Comparison of ENCODE assay signal across 19 mouse cellular contexts in genomic region chr11:108198592-108198991, GRCm38 (mm10).
DNase-seq lines count a peak whose midpoint lies in the region; ATAC-seq and TF ChIP-seq lines count a peak whose summit lies in the region.
"Had no signal": no experiment of that assay in that cellular context is flagged by ENCODE, and none has a peak within 500 bp of the region (broad histone marks: within the 10 kb centered on the region; RNA-seq: fewer than 3 reads in every experiment).

No protein-coding gene starts in this region.

- TF ChIP-seq POLR2A in kidney, adult 2 months (IDR thresholded peaks at IDR 0.05; ENCODE audit: low read depth, low read length), result no peak

- no peaks in the 10 kb centered on the region for H3K27me3 ChIP-seq in kidney, adult 2 months (replicated peaks; ENCODE audit: control insufficient read depth, insufficient read depth, low read length)
- no peaks in the 10 kb centered on the region for H3K27me3 ChIP-seq in liver, embryonic 16.5 days (ENCODE audit: control insufficient read depth, insufficient read depth, low read depth, low read length)
- no peaks in the 10 kb centered on the region for H3K27me3 ChIP-seq in liver, embryonic 11.5 days (replicated peaks; ENCODE audit: control insufficient read depth, insufficient read depth, low read length)
- H3K27me3 ChIP-seq in stomach, embryonic 16.5 days (ENCODE audit: control insufficient read depth, insufficient read depth, low read length), result no peaks in the 10 kb centered on the region
- no peaks in the 10 kb centered on the region for H3K27me3 ChIP-seq in stomach, postnatal 0 days (ENCODE audit: control insufficient read depth, insufficient read depth, low read length)
- H3K27me3 ChIP-seq in hindbrain, embryonic 11.5 days (ENCODE audit: control insufficient read depth, insufficient read depth, low read length), result 0 out of 2 replicates have a peak, but pooled peaks cover 2% of the 10 kb centered on the region
- H3K27me3 ChIP-seq: forebrain, embryonic 15.5 days; heart, embryonic 13.5 days; hindbrain, embryonic 12.5 days; Patski had no signal

- no peak overlapping the region for H3K9ac ChIP-seq in liver, embryonic 16.5 days (ENCODE audit: low read depth, low read length)
- H3K9ac ChIP-seq in liver, embryonic 11.5 days (ENCODE audit: low read depth, low read length), result no peak overlapping the region
- H3K9ac ChIP-seq in stomach, embryonic 16.5 days (ENCODE audit: low read length), result no peak overlapping the region
- H3K9ac ChIP-seq in stomach, postnatal 0 days (ENCODE audit: low read length), result no peak overlapping the region
- no peak overlapping the region for H3K9ac ChIP-seq in hindbrain, embryonic 11.5 days (ENCODE audit: low read depth, low read length)
- H3K9ac ChIP-seq: forebrain, embryonic 15.5 days; heart, embryonic 13.5 days; hindbrain, embryonic 12.5 days had no signal

- no peak overlapping the region for H3K4me2 ChIP-seq in liver, embryonic 16.5 days (ENCODE audit: low read depth, low read length)
- H3K4me2 ChIP-seq in liver, embryonic 11.5 days, result no peak overlapping the region
- H3K4me2 ChIP-seq in stomach, embryonic 16.5 days (ENCODE audit: low read depth, low read length), result no peak overlapping the region
- no peak overlapping the region for H3K4me2 ChIP-seq in stomach, postnatal 0 days (replicated peaks; ENCODE audit: low read depth)
- H3K4me2 ChIP-seq in hindbrain, embryonic 11.5 days (replicated peaks; ENCODE audit: low read depth, low read length), result no peak overlapping the region
- H3K4me2 ChIP-seq: forebrain, embryonic 15.5 days; heart, embryonic 13.5 days; hindbrain, embryonic 12.5 days had no signal

- no peak for TF ChIP-seq CTCF in kidney, adult 2 months (conservative IDR thresholded peaks at IDR 0.05; ENCODE audit: insufficient read depth, insufficient read length, low read depth, low read length)
- TF ChIP-seq CTCF in stomach, postnatal 0 days (IDR thresholded peaks at IDR 0.05; ENCODE audit: low read depth), result no peak

- H3K9me3 ChIP-seq in liver, embryonic 16.5 days (replicated peaks; ENCODE audit: control insufficient read depth, low read length), result no peaks in the 10 kb centered on the region
- no peaks in the 10 kb centered on the region for H3K9me3 ChIP-seq in liver, embryonic 11.5 days (ENCODE audit: control insufficient read depth, low read length)
- no peaks in the 10 kb centered on the region for H3K9me3 ChIP-seq in stomach, embryonic 16.5 days (replicated peaks; ENCODE audit: control insufficient read depth, low read length)
- H3K9me3 ChIP-seq in stomach, postnatal 0 days (ENCODE audit: control insufficient read depth, low read length), result no peaks in the 10 kb centered on the region
- H3K9me3 ChIP-seq in hindbrain, embryonic 11.5 days (ENCODE audit: control insufficient read depth, low read length), result no peaks in the 10 kb centered on the region
- H3K9me3 ChIP-seq: forebrain, embryonic 15.5 days; heart, embryonic 13.5 days; hindbrain, embryonic 12.5 days had no signal

- no peaks in the 10 kb centered on the region for H3K36me3 ChIP-seq in kidney, adult 2 months (ENCODE audit: control insufficient read depth, insufficient read depth, low read length)
- no peaks in the 10 kb centered on the region for H3K36me3 ChIP-seq in liver, embryonic 16.5 days (ENCODE audit: control insufficient read depth, insufficient read depth)
- H3K36me3 ChIP-seq in liver, embryonic 11.5 days (ENCODE audit: control insufficient read depth, insufficient read depth, low read length), result no peaks in the 10 kb centered on the region
- no peaks in the 10 kb centered on the region for H3K36me3 ChIP-seq in stomach, embryonic 16.5 days (ENCODE audit: control insufficient read depth, insufficient read depth, low read length)
- H3K36me3 ChIP-seq in stomach, postnatal 0 days (ENCODE audit: control insufficient read depth, insufficient read depth, low read length), result no peaks in the 10 kb centered on the region
- H3K36me3 ChIP-seq in hindbrain, embryonic 11.5 days (ENCODE audit: control insufficient read depth, insufficient read depth, low read length), result no peaks in the 10 kb centered on the region
- H3K36me3 ChIP-seq: forebrain, embryonic 15.5 days; heart, embryonic 13.5 days; hindbrain, embryonic 12.5 days had no signal

- H3K27ac ChIP-seq in kidney, adult 2 months (ENCODE audit: insufficient read depth, low read depth, low read length), result no peak overlapping the region
- 0 out of 2 replicates have a peak overlapping the region, but pooled peaks have one; percentile 4 for H3K27ac ChIP-seq in liver, embryonic 16.5 days (ENCODE audit: low read length)
- H3K27ac ChIP-seq in liver, embryonic 11.5 days (ENCODE audit: low read depth, low read length), result no peak overlapping the region
- H3K27ac ChIP-seq in stomach, embryonic 16.5 days (ENCODE audit: low read length), result no peak overlapping the region
- no peak overlapping the region for H3K27ac ChIP-seq in stomach, postnatal 0 days (replicated peaks)
- H3K27ac ChIP-seq in hindbrain, embryonic 11.5 days (ENCODE audit: low read depth, low read length), result no peak overlapping the region
- H3K27ac ChIP-seq: forebrain, embryonic 15.5 days; heart, embryonic 13.5 days; hindbrain, embryonic 12.5 days had no signal

- no peak overlapping the region for H3K4me3 ChIP-seq in kidney, adult 2 months (ENCODE audit: insufficient read depth, low read depth, low read length)
- no peak overlapping the region for H3K4me3 ChIP-seq in liver, embryonic 16.5 days (ENCODE audit: low read depth, low read length)
- H3K4me3 ChIP-seq in liver, embryonic 11.5 days (ENCODE audit: low read depth, low read length), result no peak overlapping the region
- no peak overlapping the region for H3K4me3 ChIP-seq in stomach, embryonic 16.5 days (replicated peaks; ENCODE audit: low read length)
- H3K4me3 ChIP-seq in stomach, postnatal 0 days (ENCODE audit: low read depth, low read length), result no peak overlapping the region
- no peak overlapping the region for H3K4me3 ChIP-seq in hindbrain, embryonic 11.5 days (ENCODE audit: low read depth, low read length)
- H3K4me3 ChIP-seq: forebrain, embryonic 15.5 days; heart, embryonic 13.5 days; hindbrain, embryonic 12.5 days had no signal

- peak; percentile 18 for DNase-seq in kidney, adult 2 months
- DNase-seq in kidney, postnatal 25 days, result no peak
- DNase-seq in liver, embryonic 11.5 days (ENCODE audit: low spot score), result no peak
- no peak for DNase-seq in stomach, postnatal 0 days (ENCODE audit: low spot score)
- DNase-seq in thymus, adult 18-20 months, result no peak
- no peak for DNase-seq in hindbrain, embryonic 11.5 days (ENCODE audit: low spot score)
- DNase-seq: adrenal gland, postnatal 14 days; cerebellum, adult 18-20 months; cerebellum, adult 9-11 months; gastrocnemius, postnatal 36 days; heart, adult 11 months; heart, postnatal 36 days had no signal

- WGBS in kidney, adult 2 months, result 35% methylated on average over 5 of the region's 5 CpGs
- WGBS in liver, embryonic 16.5 days (ENCODE audit: insufficient replicate concordance), result 40% methylated on average over 5 of the region's 5 CpGs
- WGBS in liver, embryonic 11.5 days, result 47% methylated on average over 5 of the region's 5 CpGs
- 47% methylated on average over 5 of the region's 5 CpGs for WGBS in stomach, embryonic 16.5 days
- whole genome bisulfite sequencing in stomach, postnatal 0 days, result 46% methylated on average over 5 of the region's 5 CpGs
- WGBS in hindbrain, embryonic 11.5 days, result 71% methylated on average over 5 of the region's 5 CpGs

- ATAC-seq in liver, embryonic 16.5 days (ENCODE audit: low read depth), result no peak
- no peak for ATAC-seq in liver, embryonic 11.5 days (replicated peaks; ENCODE audit: low FRiP score)
- 0 out of 2 replicates have a peak, but pooled peaks have one; percentile 30 for ATAC-seq in stomach, embryonic 16.5 days (ENCODE audit: insufficient read depth, low FRiP score)
- no peak; the same call in 1 of the 2 replicates for ATAC-seq in stomach, postnatal 0 days (ENCODE audit: low FRiP score, low TSS enrichment)
- no peak for ATAC-seq in hindbrain, embryonic 11.5 days (ENCODE audit: low FRiP score)
- ATAC-seq: activated CD4-positive, CD25-positive, alpha-beta regulatory T cell, adult 4 months; forebrain, embryonic 15.5 days had no signal

- no peak for TF ChIP-seq EP300 in stomach, postnatal 0 days (optimal IDR thresholded peaks at IDR 0.05)

- peaks cover 8% of the 10 kb centered on the region; the same call in 1 of the 2 replicates for H3K4me1 ChIP-seq in kidney, adult 2 months (ENCODE audit: control insufficient read depth, insufficient read depth, low read length)
- H3K4me1 ChIP-seq in liver, embryonic 16.5 days (ENCODE audit: control insufficient read depth, low read depth, low read length), result no peaks in the 10 kb centered on the region
- no peaks in the 10 kb centered on the region for H3K4me1 ChIP-seq in liver, embryonic 11.5 days (replicated peaks; ENCODE audit: control insufficient read depth, insufficient read depth, low read length)
- peaks cover 5% of the 10 kb centered on the region; the same call in 1 of the 2 replicates for H3K4me1 ChIP-seq in stomach, embryonic 16.5 days (ENCODE audit: control insufficient read depth, insufficient read depth, low read length)
- H3K4me1 ChIP-seq in stomach, postnatal 0 days (replicated peaks; ENCODE audit: control insufficient read depth, insufficient read depth), result no peaks in the 10 kb centered on the region
- no peaks in the 10 kb centered on the region for H3K4me1 ChIP-seq in hindbrain, embryonic 11.5 days (replicated peaks; ENCODE audit: control insufficient read depth, insufficient read depth, low read length)
